Mouse (Mus musculus) stomach, postnatal 0 days (tissue): ENCODE measurements at regions not wholly inside any gene's neighbourhood (a gene's known extent, or its start where the extent isn't known, plus 50 kb on each side); places are given as distances from the start of the nearest gene placed in this dataset.

ENCODE experiments used
- CTCF ChIP-seq: IDR thresholded peaks from 2 replicates; pipeline ENCODE4 v1.5.1; 2016; ENCODE audit warnings: antibody characterized with exemption, low read depth, mild to moderate bottlenecking, moderate library complexity
- EP300 ChIP-seq: optimal IDR thresholded peaks from 2 replicates; pipeline ENCODE3; 2016; ENCODE audit warnings: antibody characterized with exemption

DNA sequence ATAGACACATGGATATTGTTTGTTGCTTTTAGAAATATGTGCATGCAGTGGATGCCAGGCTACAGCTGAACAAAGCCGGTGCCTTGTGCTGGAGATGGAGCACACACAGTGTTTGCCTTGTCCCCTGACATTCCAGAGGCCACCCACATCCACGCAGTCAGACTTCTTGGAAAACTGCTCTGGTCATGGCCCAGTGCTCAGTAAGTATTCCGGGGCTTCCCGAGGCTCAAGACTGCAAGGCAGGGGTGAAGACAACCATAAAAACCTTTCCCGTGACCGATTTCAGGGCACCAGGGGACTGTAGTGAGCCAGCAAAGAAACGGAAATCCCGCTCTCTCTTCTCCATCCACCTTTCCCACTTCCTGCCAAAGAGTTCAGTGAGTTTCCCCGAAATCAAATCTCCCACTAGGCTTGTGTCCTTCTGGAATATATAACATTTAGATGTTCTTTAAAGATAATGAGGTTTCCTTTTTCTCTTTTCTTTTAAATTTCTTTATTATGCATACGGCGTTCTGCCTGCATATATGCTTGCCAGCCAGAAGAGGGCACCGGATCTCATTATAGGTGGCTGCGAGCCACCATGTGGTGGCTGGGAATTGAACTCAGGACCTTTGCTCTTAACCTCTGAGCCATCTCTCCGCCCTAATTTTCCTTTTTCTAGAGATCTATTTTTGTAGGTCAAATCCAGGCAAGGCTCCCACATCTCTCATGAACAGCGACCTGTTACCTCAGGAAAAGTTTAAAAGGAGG is 73.3 kb upstream of the Hmcn1 start:
- peak; percentile 24; the same call in 1 of the 2 replicates for TF ChIP-seq CTCF
- no peak for TF ChIP-seq EP300
